Mouse (Mus musculus) layer of hippocampus, postnatal 25 days (tissue): ENCODE measurements around the gene Pirb. TPM values are rescaled to one million over a fixed set of nuclear protein-coding genes. Genes with fewer than 3 reads are reported as not detected.
A peak's percentile ranks its signal among the peaks of the same experiment; 100 is the strongest.
"Not testable (repeated sequence)": the region's sequence is repeated elsewhere in the genome, so short reads cannot be mapped to it uniquely, and the experiment has no call there.

Experiments
- DNase-seq, 2 experiments: peaks; one replicate each; pipeline ENCODE4 v3.0.0; 2022; ENCODE audit warnings: mixed read lengths in 2 of 2, low spot score in 1 of 2; ENCODE audit errors: extremely low spot score in 1 of 2
- total RNA-seq, 2 experiments: library from RNA; stranded (reverse); gene quantifications; 2 replicates each; pipeline ENCODE4 v1.2.3; 2021

The Pirb gene
- total RNA-seq = under 1 TPM in 1 of 2 experiments, not detected in 1; 0.12 TPM

DNA sequence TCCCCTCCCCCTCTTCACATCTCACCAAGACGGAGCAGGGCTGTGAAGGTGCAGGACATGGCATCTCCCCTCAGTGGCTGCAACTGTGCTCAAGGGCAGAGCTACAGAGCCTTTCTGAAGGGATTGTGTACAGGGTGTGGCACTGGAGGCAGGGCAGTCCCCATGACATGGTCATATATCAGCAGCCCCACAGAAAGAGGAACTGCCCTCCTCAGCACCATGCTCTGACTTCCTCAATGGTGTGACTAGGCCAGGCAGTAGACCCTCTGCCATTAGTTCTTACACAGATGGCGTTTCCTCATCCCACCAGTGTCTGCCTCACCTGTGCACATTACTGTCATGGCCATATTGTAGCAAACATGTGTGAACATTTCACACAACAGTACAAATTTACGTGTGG is at the start of gene Pirb:
Gene Pirb (minus strand): TSS at position 124 of the 400 bp plus-strand sequence.
- not testable (repeated sequence) for DNase-seq

DNA sequence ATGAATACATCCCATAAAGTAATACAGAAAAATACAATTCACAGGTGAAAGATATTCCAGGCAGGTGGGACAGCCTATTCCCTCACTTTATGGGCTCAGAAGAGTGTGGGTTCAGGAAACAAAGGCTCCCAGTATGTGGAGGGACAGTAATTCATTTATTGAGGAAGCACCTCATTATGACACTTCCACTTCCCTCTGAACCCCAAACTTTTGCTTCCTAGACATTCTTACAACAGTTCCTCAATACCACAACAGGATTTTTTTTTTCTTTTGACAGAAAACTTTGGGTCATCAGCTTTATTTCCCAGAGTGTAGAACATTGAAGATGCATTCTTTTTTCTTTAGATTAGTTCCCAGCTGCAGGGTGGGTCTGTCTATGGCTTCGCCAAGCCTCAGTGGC is 12.5 kb upstream of the Pirb start:
- not testable (repeated sequence) for DNase-seq

DNA sequence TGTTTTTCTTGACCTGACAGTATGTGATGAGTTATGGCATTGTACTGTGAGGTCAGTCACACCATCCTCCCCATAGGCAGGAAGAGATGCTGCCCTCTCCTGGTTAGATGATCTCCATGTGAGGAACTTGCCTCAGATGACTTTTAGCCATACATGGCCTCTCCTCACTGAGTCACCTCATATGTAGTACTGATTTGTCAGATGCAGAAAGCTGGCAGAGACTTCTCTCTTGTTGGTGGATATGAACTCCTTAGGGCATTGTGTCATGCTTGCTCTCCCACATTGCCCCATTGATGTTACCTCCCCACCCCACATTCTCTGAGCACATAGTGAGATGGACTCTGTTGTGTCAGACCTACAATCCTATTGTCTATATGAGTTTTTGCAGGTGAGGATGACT is 5.3 kb upstream of the Pirb start:
- not testable (repeated sequence) for DNase-seq

DNA sequence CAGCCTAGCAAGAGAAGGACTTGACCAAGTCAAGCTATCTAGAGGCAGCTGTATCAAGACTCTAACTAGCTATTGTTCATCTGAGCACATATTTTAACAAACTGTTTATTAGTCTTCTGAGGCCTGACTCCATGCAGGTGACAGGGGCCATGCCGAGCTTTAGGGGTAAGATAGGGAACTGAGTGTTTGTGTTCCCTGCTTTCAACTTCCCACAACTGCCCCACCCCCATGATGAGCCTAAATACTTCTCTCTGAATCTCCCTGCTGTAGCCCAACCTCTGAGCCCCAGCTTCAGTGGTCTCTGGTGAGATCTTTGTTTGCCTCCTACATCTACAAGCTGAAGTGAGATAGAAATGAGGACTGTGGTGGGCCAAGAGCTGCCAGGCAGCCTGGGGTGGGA is 4.9 kb downstream of the Pirb start:
- no peak for DNase-seq

DNA sequence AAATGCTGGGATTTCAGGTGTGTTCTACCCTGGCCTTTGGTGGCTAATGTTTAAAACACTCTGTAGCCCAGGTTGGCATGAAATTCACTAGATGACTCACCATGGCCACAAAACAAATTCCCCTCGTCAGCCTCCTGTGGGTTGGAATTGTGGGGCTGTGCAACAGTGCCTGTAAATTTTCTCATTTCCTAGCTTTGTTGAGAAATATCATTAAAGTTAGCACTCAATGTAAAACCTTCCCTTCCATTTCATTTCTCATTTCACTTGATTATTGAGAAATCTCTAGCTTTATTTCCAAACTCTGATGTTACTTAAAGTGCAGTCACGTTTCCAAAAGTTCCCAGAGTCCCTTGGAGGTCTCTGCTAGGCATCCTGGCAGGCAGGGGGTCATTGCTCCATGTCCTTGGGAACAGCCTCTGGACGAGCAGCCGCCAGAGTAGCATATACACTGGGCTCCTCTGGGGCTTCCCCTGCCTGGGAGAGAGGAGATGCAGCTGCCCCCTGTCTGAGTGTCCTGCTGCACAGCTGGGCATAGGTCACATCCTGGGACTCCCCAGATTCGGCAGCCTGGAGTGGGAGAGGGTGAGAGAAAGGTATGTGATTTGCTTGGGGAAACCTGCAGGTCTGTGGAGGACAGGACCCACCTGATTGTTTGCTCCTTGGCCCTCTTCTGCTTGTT is 7.8 kb downstream of the Pirb start:
- DNase-seq = no peak

DNA sequence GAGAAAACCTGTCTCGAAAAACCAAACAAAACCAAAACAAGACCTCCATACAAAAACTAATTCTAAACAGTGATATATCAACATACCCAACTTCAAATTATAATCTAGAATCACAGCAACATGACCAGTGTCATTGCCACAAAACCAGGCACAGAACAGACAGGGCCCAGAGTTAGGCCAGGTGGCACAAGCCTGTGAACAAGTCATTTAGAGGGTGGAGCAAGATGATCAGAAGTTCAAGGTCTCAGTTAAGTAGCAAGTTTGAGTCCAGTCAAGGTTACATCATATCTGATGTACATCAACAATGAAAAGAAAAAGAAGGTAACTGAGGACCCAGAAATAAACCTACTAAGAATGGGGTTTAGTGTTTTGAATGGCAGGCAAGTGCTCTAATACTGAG is 11.2 kb downstream of the Pirb start:
- DNase-seq = no peak

DNA sequence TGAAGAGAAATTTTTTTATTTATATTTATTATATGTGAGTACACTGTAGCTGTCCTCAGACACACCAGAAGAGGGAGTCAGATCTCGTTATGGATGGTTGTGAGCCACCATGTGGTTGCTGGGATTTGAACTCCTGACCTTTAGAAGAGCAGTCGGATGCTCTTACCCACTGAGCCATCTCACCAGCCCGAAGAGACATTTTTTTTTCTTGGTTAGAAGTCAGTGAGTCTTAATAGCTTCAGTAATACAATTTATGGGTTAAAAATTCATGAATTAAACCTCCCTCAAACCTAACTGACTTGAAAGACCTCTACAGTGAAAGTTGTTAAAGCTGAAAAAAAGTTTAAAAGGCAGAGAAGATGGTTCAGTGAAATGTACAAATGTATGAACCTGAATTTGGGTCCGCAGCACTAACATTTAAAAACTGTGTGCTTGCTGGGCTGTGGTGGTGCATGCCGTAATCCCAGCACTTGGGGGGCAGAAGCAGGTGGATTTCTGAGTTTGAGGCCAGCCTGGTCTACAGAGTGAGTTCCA is 11.7 kb downstream of the Pirb start:
- not testable (repeated sequence) for DNase-seq

DNA sequence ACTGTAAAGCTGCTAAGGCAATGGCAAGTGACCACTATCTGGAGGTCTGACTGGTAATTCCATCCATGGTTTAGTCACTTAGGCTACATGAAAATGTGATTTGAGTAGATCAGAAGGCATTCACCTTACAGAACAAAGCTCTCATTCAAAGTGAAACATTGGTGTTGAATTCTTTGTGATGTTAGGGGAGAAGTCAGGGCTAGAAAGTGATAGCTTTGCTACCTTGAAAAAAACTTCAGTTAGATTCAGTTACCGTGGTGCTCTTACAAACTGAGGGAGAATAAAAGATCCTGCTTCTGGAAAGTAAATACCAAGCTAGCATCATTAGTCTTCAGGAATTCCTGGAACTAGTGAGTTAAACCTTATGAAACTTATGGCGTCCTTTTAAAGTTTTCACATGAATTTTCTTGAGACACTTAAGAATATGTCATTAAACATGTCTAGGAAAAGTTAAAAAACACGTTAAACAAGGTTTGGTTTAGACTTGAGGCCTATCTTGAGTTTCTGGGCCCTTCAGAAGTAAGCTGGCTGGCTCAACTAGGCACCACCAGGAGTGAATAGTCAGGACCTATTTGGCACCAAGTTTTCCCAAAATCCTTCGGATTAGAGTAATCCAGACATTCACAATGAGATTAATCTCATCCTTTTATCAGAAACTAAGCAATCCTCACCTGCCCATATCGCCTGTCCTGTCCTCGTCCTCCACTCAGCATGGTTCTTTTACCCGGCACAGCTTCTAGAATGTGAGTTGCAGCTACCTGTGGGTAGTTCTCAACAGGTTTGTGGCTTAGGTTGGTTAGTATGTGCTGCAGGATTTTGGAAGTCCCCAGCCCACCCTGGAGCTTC is 12.4 kb downstream of the Pirb start:
- no peak for DNase-seq

DNA sequence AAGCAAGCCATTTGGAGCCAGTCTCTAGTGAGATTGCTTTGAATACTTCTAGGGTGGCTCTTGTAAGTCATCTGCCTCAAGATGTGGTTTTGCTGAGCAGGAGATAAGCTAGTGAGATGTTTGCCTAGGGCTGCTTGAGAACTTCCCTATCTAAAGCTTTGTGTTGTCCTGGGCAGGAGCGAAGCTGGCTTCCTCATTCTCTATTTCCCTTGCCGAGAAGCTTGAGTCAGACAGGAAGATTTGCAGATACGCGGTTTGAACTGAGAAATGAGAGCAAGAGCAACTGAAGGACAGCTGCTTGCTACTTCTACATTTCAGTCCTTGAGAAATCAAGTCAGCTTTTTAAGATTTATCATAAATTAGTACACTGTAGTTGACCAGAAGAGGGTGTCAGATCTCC is 13.2 kb downstream of the Pirb start:
- no peak for DNase-seq

DNA sequence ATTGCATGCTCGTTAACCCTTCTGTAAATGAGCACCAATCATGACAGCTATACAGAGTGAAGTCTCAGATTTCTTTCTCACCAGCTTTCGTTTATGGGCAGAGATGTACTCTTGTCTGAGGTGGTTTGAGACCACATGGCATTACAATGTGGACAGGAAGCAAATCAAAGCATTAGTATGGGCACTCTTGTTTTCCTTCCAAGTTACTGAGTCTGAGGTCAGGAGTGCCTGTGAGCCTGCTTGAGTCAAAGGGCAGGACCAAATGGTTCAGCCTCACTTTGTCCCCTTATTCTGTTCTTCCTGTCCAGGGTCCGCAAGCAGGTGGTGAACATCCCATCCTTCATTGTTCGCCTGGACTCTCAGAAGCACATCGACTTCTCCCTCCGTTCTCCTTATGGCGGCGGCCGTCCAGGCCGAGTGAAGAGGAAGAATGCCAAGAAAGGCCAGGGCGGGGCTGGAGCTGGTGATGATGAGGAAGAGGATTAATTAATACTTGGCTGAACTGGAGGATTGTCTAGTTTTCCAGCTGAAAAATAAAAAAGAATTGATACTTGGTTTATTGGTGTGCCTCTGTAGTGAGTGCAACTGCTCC is 13.8 kb downstream of the Pirb start:
- no peak for DNase-seq

DNA sequence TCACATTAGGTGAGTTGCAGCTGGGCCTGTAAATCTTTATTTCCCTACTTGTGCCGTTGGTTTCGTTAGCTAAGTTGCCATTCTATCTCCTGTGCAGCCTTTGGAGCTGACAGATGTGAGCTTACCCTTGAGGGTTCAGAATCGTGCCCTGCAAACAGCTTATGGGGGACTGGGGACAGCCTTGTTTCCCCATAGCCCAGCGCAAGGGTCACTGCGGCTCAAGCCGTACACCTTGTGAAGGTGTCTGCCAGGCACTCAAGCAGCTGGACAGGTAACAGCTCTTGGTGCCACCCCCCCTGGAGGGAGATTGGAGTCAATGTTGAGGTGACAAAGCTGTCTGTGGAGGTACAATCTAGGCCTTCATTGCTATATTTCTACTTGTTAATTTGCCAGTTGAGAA is 14.3 kb downstream of the Pirb start:
- DNase-seq = no peak

DNA sequence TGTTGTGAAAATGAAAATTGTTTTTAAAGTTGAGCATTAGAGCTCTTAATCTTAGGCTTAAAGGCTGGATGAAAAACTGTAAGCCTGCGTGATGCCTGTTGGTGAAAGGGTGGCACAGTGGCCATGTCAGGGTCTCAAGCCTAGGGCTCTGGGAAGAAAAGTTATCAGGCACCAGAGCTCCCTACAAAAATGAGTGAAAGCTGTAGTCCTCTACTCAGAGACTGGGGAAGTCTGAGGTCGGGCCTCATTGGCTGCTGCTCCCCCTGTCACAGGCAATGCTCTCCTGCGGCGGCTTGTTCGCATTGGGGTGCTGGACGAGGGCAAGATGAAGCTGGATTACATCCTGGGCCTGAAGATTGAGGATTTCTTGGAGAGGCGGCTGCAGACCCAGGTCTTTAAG is 14.7 kb downstream of the Pirb start:
- not testable (repeated sequence) for DNase-seq

DNA sequence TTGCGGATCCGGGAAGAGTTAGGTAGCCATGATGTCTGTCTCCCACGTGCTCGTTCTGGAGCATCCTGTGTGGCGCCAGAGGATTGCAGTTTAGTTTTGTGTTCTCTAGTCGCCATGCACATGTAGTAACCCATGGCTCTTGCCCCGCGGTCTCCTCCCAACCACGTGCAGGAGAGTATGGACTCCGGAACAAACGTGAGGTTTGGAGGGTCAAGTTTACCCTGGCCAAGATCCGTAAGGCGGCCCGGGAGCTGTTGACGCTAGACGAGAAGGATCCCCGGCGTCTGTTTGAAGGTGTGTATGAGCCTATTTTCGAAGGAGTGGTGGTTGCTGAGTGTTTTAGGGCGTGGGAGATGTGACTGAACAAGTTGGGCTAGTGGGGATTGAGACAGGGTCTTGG is 15.7 kb downstream of the Pirb start:
- DNase-seq = no peak

DNA sequence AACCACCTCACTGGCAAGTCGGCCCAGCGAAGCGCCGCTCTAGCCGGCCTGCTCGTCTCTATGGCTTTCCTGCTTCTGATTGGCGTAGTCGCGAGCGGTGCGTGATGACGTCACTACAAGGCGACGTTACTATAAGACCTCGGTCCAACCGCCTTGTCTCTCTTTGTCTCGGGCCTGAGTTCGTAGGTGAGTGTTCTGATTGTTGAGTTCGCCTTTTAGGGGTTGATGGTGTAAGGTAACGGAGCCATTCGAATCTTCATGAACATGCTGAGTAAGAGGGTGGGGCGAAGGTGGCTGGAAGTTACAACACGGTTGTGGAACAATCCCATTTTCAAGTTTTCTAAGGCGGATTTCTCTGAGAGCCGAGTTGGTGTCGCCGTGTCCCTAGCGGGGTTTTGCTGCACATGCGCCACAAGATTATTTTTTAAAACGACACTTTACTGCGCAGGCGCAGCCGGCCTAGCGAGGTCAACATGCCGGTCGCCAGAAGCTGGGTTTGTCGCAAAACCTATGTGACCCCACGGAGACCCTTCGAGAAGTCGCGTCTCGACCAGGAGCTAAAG is 16.2 kb downstream of the Pirb start, which contains the start of gene Rps9:
Gene Rps9 (plus strand): TSS at position 115 of the 563 bp plus-strand sequence.
- DNase-seq = peak; percentile 94 to 95

DNA sequence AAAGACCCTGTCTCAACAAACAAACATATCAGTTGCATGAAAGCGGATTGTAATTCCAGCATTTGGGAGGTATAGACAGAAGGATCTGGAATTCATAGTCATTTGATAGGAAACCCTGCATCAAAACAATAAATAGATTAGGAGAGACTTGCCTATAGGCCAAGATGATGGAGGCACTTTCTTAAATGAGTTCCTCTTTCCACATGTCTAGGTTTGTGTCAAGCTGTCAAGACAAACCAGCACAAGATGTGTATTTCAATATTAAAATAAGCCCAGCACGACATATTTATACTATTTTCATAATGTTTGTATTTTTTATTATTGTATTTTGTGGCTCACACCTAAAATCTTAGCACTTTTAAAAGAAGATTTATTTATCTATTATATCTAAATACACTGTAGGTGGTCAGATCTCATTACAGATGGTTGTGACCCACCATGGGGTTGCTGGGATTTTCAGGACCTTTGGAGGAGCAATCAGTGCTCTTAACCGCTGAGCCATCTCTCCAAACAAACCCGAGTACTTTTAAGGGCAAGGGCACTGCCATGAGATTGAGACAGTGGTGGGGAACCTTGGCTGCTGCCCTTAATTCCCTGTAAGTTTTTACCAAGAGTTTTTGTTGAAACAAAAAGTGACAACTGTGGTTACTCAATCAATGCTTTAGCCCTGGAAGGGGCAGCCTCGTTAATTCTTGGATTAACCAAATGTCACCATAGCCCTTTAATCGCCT is 16.9 kb downstream of the Pirb start:
- DNase-seq = no peak

DNA sequence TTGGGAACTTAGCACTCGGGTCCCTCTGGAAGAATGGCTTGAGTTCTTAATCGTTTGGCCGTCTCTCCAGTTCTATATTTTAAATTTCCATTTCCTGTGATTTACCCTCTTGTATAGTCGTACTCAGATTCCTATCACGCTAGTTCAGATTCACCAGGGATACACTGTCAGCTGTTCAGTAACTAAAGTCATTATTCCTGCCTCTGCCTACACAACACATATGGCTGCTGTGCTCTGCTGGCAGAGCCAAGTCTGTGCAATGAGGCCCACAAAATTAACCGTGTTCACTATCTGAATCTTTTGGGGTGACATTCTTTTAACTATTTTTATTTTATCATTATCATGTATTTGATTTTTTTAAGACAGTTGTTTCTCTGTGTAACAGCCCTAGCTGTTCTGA is 21.7 kb downstream of the Pirb start:
- DNase-seq = no peak

DNA sequence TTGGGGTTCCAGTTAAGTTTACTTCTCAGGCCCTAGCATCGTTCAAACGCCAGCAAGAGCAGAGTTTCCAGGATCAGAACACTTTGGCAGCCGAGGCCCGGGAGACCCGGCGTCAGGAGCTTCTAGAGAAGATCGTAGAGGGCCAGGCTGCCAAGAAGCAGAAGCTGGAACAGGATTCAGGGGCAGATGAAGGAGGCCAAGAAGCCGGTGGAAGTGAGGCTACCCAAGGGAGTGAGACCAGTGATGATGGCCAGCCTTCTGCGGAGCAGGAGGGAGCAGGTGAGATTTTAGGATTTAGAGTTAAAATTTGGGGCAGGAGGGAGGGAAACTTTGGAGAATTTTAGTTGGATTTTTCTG is 25.3 kb downstream of the Pirb start:
- DNase-seq = not testable (repeated sequence)

DNA sequence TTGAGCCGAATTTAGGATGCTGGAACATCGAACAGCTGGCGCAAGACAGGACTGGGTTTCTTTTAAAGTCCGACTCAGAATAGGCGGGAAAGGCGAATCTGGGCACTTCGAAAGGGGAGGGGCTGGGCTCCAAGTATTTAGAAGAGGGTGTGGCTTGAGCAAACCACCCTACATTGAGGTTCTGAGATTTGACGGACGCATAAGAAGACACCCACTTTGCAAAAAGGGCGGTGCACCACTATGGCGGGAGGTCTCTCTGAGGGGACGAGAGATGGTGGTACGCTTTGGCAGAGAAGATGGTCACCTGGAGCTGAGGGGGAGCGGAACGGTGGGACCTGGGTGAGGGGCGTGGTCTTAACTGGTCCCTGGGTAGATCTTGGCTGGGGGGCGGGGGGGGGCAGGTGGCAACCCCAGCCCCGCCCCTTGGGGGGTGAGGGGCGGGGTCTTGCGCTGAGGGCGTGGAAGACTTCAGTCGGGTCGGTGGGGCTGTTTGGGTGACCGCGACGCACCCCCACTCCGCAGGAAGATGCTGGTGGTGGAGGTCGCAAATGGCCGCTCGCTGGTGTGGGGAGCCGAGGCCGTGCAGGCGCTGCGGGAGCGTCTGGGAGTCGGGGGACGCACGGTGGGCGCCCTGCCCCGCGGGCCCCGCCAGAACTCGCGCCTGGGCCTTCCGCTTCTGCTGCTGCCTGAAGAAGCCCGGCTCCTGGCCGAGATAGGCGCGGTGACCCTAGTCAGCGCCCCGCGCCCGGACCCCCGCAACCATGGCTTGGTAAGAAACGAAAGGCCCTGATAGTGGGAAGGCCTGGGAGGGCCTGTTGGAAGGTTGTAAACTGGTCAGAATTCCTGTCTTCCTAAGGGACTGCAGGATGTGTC is 25.9 kb downstream of the Pirb start:
- DNase-seq = peak; percentile 12 to 40

DNA sequence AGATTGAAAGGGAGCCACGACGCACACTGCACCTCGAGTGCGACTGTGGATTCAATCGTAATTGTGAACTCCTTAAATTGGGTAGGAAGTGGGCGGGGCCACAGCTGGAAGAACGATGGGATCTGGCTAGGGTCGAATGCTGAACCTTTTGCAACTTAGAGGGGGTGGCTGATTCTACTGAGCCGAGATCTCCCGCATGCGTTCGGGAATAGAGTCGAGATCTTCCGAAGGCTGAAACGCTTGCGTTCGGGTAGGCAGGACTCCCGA is 26.4 kb downstream of the Pirb start:
- no peak for DNase-seq
